Mouse (Mus musculus) hindbrain, embryonic 14.5 days (tissue): ENCODE measurements around the gene Phlda3. TPM values are rescaled to one million over a fixed set of nuclear protein-coding genes. Genes with fewer than 3 reads are reported as not detected.
A peak's percentile ranks its signal among the peaks of the same experiment; 100 is the strongest.

ENCODE experiments used
- ATAC-seq: fragments of 200-750 bp; cut with Nextera tagmentation; 2 replicates; pipeline ENCODE4 v1.8.0; 2017; ENCODE audit warnings: moderate number of reproducible peaks, mild to moderate bottlenecking, moderate TSS enrichment, moderate library complexity; ENCODE audit not compliant: low FRiP score
- DNase-seq: peaks from one replicate; pipeline ENCODE4 v3.0.0-alpha.2; 2015; ENCODE audit warnings: low spot score
- H3K27ac ChIP-seq: fragments of 300-500 bp; sonication (generic); 2 replicates; pipeline ENCODE4 v1.5.1; 2014; ENCODE audit warnings: mild to moderate bottlenecking, moderate library complexity
- H3K27me3 ChIP-seq: fragments of 300-500 bp; sonication (generic); 2 replicates; pipeline ENCODE4 v1.6.1; 2014; ENCODE audit warnings: mild to moderate bottlenecking, low read length, mixed read lengths; ENCODE audit not compliant: control insufficient read depth, insufficient read depth
- H3K36me3 ChIP-seq: fragments of 300-500 bp; sonication (generic); replicated peaks from 2 replicates; pipeline ENCODE4 v1.6.1; 2014; ENCODE audit not compliant: control insufficient read depth, insufficient read depth
- H3K4me1 ChIP-seq: fragments of 300-500 bp; sonication (generic); replicated peaks from 2 replicates; pipeline ENCODE4 v1.6.1; 2014; ENCODE audit warnings: antibody characterized with exemption, low read length, mixed read lengths; ENCODE audit not compliant: control insufficient read depth, insufficient read depth
- H3K4me2 ChIP-seq: fragments of 300-500 bp; sonication (generic); replicated peaks from 2 replicates; pipeline ENCODE4 v1.6.1; 2014; ENCODE audit warnings: mild to moderate bottlenecking, moderate library complexity
- H3K4me3 ChIP-seq: fragments of 300-500 bp; sonication (generic); replicated peaks from 2 replicates; pipeline ENCODE4 v1.5.1; 2014; ENCODE audit warnings: mild to moderate bottlenecking, low read length
- H3K9ac ChIP-seq: fragments of 300-500 bp; sonication (generic); 2 replicates; pipeline ENCODE4 v1.6.1; 2014
- H3K9me3 ChIP-seq: fragments of 300-500 bp; sonication (generic); 2 replicates; pipeline ENCODE4 v1.6.1; 2016; ENCODE audit warnings: low read length; ENCODE audit not compliant: control insufficient read depth
- WGBS: fragments of 180-500 bp; shearing (Covaris S2); extraction: QIAGEN DNeasy Blood & Tissue Kit; methylation state at CpG from one replicate; pipeline ENCODE4 v1.1.7; 2014; 5-methylcytosine and 5-hydroxymethylcytosine counted together
- polyA plus RNA-seq: library from polyadenylated mRNA; unstranded; fragments of >200 nt; fragmentation: Nextera tagmentation; extraction: Ambion mirVana; gene quantifications from 2 replicates; pipeline ENCODE4 v1.2.1, GENCODE M21; 2014

Gene Phlda3
- polyA plus RNA-seq, 1 experiment from 2014 or later: 38.5 TPM

GRCm38 (mm10) chr1:135767324-135767890, 1.5 kb downstream of the Phlda3 start:
- Histone ChIP-seq H3K4me1 (peaks cover 7% of the 10 kb centered on the region), H3K36me3 (no peaks in the 10 kb centered on the region), H3K4me2 (peak overlapping the region; percentile 87), H3K4me3 (peak overlapping the region; percentile 68), H3K9ac (no peak overlapping the region), H3K27ac (no peak overlapping the region), H3K9me3 (no peaks in the 10 kb centered on the region), H3K27me3 (peaks cover 7% of the 10 kb centered on the region; the same call in 1 of the 2 replicates)
- WGBS: 80% methylated on average over 4 of the region's 4 CpGs
- DNase-seq: no peak
- no peak for ATAC-seq

DNA sequence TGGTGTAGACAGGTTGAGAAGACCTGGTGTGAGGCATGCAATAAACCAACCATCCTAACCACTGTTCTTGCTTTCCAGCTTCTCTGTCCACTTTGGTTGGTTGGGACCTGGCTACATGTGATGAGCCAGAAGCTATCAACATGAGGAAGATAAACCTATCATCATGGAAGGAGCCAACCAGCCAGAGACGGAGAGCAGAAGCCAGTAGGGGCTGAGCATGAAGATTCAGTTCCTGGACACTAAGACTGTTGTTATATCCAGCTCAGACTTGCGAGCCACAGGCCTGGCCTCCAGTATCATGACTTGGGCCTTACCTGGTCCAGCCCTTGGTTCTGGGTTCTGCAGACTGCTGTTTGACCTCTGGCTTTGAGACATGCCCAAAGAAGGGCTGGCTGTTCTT, 2.5 kb downstream of the Phlda3 start:
- no peaks in the 10 kb centered on the region for H3K9me3 ChIP-seq
- H3K9ac ChIP-seq: no peak overlapping the region
- no peaks in the 10 kb centered on the region for H3K36me3 ChIP-seq
- no peak overlapping the region for H3K4me2 ChIP-seq
- 85% methylated on average over 2 of the region's 2 CpGs for WGBS
- H3K4me3 ChIP-seq: no peak overlapping the region
- H3K4me1 ChIP-seq: peaks cover 7% of the 10 kb centered on the region
- H3K27ac ChIP-seq: no peak overlapping the region
- H3K27me3 ChIP-seq: peaks cover 7% of the 10 kb centered on the region; the same call in 1 of the 2 replicates
- ATAC-seq: no peak
- no peak for DNase-seq

DNA sequence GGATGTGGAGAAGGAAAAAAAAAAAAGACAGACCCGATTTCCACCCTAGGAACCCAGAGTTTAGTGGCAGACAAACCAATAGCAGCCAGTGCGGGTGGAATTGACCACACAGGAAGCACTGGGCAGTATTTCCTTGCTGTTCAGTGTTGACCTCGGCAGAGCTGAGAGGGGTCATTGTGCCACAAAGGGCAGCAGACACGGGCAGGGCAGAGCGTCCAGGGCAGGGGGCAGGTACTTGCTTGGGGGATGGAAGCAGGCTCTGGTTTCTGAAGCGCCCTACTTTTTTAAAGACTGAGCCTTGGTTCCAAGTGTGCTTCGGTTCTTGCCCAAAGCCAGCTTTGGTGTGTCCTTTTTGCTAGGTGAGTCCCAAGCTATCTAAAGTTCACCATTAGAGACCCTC, 4.3 kb downstream of the Phlda3 start:
- Histone ChIP-seq H3K36me3 (no peaks in the 10 kb centered on the region), H3K27me3 (peaks cover 3% of the 10 kb centered on the region; the same call in 1 of the 2 replicates), H3K4me3 (no peak overlapping the region), H3K4me2 (no peak overlapping the region), H3K4me1 (peaks cover 7% of the 10 kb centered on the region), H3K9ac (no peak overlapping the region), H3K27ac (no peak overlapping the region), H3K9me3 (no peaks in the 10 kb centered on the region)
- no peak for DNase-seq
- ATAC-seq: no peak
- 79% methylated on average over 7 of the region's 7 CpGs for WGBS

DNA sequence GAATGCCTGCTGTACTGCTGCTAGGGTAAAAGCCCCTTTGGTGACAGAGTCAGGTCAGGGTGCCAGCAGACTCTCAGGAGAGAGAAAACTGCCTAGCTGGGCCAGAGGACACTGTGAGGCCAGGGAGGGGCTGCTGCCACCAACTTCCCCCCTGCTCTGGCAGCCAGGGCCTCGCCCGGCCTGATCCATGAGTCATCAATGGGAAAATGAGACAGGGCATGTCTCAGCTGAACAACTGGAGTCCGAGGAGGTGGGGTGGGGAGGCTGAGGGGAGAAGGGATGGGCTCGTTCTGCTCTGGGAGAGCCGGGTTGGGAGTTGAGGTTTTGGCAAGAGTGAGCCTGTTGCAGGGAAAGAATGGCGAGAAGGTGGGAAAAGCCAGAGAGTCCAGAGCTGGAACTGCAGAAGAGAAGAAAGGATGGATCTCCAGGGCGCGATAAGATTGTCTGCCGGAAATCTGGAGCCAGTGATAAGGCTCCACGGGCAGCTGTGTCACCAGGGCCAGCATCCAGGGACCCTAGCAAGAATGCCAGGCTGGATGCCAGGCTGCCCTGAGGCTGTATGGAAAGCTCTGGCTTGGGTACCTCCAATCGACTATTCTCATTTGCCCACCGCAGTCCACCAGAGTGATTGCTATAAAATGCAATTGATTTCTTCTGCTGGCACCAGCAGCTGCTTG, 5.1 kb downstream of the Phlda3 start:
- ATAC-seq (peak; percentile 13; the same call in 1 of the 2 replicates), DNase-seq (no peak)
- no peak overlapping the region for H3K9ac ChIP-seq
- H3K9me3 ChIP-seq: no peaks in the 10 kb centered on the region
- H3K27me3 ChIP-seq: no peaks in the 10 kb centered on the region
- WGBS: 56% methylated on average over 12 of the region's 12 CpGs
- no peak overlapping the region for H3K4me2 ChIP-seq
- H3K4me1 ChIP-seq: peaks cover 7% of the 10 kb centered on the region
- no peak overlapping the region for H3K27ac ChIP-seq
- H3K36me3 ChIP-seq: no peaks in the 10 kb centered on the region
- H3K4me3 ChIP-seq: no peak overlapping the region

- DNase-seq (no peak), ATAC-seq (no peak)
- H3K9ac ChIP-seq: no peak overlapping the region
- H3K27me3 ChIP-seq: no peaks in the 10 kb centered on the region
- peaks cover 5% of the 10 kb centered on the region for H3K4me1 ChIP-seq
- WGBS: 58% methylated on average over 8 of the region's 8 CpGs
- H3K9me3 ChIP-seq: no peaks in the 10 kb centered on the region
- no peak overlapping the region for H3K27ac ChIP-seq
- H3K4me3 ChIP-seq: no peak overlapping the region
- H3K4me2 ChIP-seq: no peak overlapping the region
- H3K36me3 ChIP-seq: no peaks in the 10 kb centered on the region
Observed at GRCm38 (mm10) chr1:135771573-135771970, 5.7 kb downstream of the Phlda3 start.

DNA sequence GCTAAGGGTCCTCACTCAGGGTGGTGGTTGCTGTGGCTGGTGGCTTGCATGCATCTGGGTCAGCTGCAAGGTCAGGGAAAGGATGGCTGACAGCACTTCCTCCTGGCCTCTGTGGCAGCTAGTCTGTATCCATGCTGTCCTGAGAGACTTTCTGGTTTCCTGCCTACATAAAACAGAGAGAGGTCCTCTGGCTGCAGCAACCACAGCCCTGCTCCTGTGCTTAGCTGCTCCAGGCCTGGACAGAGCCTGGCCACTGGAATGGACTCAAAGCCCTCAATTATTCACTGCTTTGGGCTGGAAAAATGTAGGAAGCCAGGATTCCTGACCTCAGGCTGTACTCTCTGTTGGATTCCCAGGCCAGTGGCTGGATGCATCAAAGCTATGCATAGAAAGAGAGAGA, 10.7 kb downstream of the Phlda3 start:
- H3K4me1 ChIP-seq: no peaks in the 10 kb centered on the region; the same call in none of the 2 replicates
- H3K36me3 ChIP-seq: no peaks in the 10 kb centered on the region
- ATAC-seq (no peak), DNase-seq (no peak)
- no peak overlapping the region for H3K9ac ChIP-seq
- no peaks in the 10 kb centered on the region for H3K27me3 ChIP-seq
- H3K4me3 ChIP-seq: no peak overlapping the region
- no peak overlapping the region for H3K27ac ChIP-seq
- H3K4me2 ChIP-seq: no peak overlapping the region
- no peaks in the 10 kb centered on the region for H3K9me3 ChIP-seq

GRCm38 (mm10) chr1:135777046-135777445, 11.1 kb downstream of the Phlda3 start:
- Histone ChIP-seq H3K27me3 (no peaks in the 10 kb centered on the region), H3K4me2 (no peak overlapping the region), H3K4me1 (no peaks in the 10 kb centered on the region; the same call in none of the 2 replicates), H3K9me3 (no peaks in the 10 kb centered on the region), H3K4me3 (no peak overlapping the region), H3K9ac (no peak overlapping the region), H3K36me3 (no peaks in the 10 kb centered on the region), H3K27ac (no peak overlapping the region)
- 94% methylated on average over 1 of the region's 1 CpGs for WGBS
- ATAC-seq (no peak), DNase-seq (no peak)

- 32% methylated on average over 22 of the region's 22 CpGs for WGBS
- no peak for DNase-seq
- H3K9me3 ChIP-seq: no peaks in the 10 kb centered on the region
Observed at GRCm38 (mm10) chr1:135778780-135779535, 13.0 kb downstream of the Phlda3 start, which contains the start of gene Tnni1. Gene Tnni1, plus strand, starts transcription at chr1:135779434.

GRCm38 (mm10) chr1:135780649-135781048, 14.7 kb downstream of the Phlda3 start:
- Histone ChIP-seq H3K4me3 (no peak overlapping the region), H3K9ac (no peak overlapping the region), H3K4me2 (no peak overlapping the region), H3K4me1 (no peaks in the 10 kb centered on the region; the same call in none of the 2 replicates), H3K27ac (no peak overlapping the region), H3K9me3 (no peaks in the 10 kb centered on the region), H3K27me3 (no peaks in the 10 kb centered on the region), H3K36me3 (no peaks in the 10 kb centered on the region)
- 48% methylated on average over 4 of the region's 4 CpGs for WGBS
- DNase-seq: no peak
- no peak for ATAC-seq

More at GRCm38 (mm10) chr1:135778780-135779535, 13.0 kb downstream of the Phlda3 start, which contains the start of gene Tnni1:
- Histone ChIP-seq H3K4me1 (no peaks in the 10 kb centered on the region; the same call in none of the 2 replicates), H3K9ac (no peak within 1 kb of the TSS), H3K4me2 (no peak within 1 kb of the TSS), H3K27ac (no peak within 1 kb of the TSS), H3K36me3 (no peaks in the 10 kb centered on the region), H3K27me3 (no peaks in the 10 kb centered on the region), H3K4me3 (no peak within 1 kb of the TSS)
- no peak for ATAC-seq
